Mouse (Mus musculus): Measurements from ENCODE around the gene Dnah7a.
"Not testable (repeated sequence)": the region's sequence is repeated elsewhere in the genome, so short reads cannot be mapped to it uniquely, and the experiment has no call there.

Dnah7a gene

GRCm38 (mm10) chr1:53706431-53707361 is at the start of gene Dnah7a:
Dnah7a (minus strand) TSS chr1:53706784.
- peak; percentile 53 for DNase-seq

GRCm38 (mm10) chr1:53753501-53753900 is 46.9 kb upstream of the Dnah7a start:
- DNase-seq = not testable (repeated sequence)

GRCm38 (mm10) chr1:53751144-53751543 is 44.6 kb upstream of the Dnah7a start:
- DNase-seq = no peak

DNA sequence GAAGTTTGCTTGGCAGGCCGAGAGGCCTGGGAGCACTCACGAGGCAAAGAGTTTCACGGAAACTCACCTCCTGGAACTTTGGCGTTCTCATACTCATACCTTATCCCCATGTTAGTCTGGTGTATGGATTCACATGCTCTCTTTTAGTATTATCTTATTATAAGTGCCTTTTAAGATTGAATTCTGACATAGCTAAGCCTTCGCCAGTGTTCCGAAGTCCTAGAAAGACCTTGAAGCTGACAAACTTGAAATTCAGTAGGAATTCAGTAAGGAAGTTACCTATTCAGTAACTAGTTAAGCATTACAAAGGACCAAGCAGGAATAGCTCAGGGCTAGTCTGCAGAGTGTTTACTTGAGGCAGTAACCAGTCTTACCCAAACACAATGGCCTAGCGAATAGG is 44.1 kb upstream of the Dnah7a start:
- not testable (repeated sequence) for DNase-seq

DNA sequence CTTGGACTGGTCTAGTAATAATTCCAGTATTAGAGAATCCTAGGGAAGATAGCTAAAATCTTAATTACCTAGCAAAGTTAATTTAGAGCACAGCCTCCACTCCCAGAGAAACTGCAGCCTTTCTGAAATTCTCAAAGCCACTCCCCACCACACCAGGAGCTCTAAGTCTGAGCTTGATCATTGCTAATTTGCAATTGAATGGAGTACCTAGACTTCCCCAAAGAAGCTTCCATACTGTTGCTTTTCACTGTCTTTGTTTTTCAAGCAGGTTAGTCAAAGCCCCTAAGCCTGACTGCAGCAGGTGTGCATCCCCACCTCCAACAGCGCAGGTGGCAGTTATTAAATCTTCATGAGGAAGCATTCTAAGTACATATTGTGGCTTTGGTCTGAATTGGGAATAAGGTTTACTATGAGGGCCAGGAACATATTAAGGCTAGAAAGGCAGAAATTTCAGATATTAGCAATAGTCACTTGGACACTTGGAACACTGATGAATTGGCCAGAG is 43.3 kb upstream of the Dnah7a start:
- not testable (repeated sequence) for DNase-seq

DNA sequence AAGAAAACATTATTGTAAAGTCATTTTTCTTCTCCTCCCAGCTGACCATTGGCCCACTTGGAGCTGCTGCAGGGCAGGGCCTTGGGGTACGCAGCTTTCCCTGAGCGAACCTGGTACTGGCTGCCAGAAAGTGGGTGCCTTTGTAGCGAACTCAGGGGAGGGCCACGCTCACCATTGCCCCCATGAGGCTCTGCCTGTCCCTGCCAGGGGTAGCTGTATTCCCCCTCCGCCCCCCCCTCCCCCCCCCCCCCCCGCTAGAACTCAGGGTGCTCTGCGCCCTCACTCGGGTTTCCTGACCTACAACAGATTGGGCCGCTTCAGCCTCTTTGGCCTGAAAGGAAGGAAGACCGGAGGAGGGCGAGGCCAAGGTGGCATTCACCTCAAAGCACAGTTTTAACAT is 42.0 kb upstream of the Dnah7a start:
- no peak for DNase-seq

DNA sequence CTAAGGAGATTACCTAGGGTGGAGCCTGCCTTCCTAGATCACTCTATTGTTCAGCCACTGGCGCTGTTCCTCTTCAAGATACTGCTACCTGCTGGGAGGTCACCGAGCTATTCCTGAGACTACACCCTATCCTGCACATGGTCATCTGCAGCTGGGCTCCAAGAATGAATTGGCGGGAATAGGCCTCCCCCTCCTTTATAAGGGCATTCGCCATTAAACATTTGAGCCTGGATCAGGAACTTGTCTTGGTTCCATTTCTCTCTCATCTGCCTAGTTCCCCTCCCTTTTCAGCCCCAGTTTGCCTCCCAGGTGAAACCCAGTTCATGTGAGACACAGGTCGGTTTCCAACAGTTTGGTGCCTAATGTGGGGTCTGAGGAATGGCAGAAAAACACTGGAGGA is 39.4 kb upstream of the Dnah7a start:
- no peak for DNase-seq

- DNase-seq = no peak
Measured at GRCm38 (mm10) chr1:53741742-53742458, 35.3 kb upstream of the Dnah7a start.

- DNase-seq = no peak
Measured at GRCm38 (mm10) chr1:53740777-53741336, 34.3 kb upstream of the Dnah7a start.

- not testable (repeated sequence) for DNase-seq
Measured at GRCm38 (mm10) chr1:53740077-53740776, 33.6 kb upstream of the Dnah7a start.

GRCm38 (mm10) chr1:53736583-53736982 is 30.0 kb upstream of the Dnah7a start:
- DNase-seq = no peak

GRCm38 (mm10) chr1:53728489-53729225 is 22.1 kb upstream of the Dnah7a start:
- DNase-seq = no peak

GRCm38 (mm10) chr1:53726883-53727282 is 20.3 kb upstream of the Dnah7a start:
- DNase-seq = no peak

DNA sequence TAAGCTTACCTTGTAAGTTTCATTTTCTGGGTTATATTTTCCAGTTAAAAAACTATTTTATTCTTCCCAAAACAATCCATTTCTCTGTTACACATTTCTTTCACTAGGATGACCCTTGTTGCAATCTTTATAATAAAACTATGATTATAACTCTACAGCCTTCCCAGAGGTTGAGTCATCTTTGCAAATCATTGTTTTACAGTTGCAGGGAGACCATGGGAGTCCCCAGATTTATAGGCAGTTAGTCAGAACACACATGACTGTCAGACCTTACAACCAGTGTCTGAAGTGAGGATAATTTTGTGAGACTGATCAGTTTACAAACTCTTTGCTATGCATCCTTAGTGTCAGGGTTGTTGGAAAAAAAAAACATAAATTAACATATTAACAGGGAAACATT is 14.8 kb upstream of the Dnah7a start:
- no peak for DNase-seq

GRCm38 (mm10) chr1:53720601-53721351 is 14.2 kb upstream of the Dnah7a start:
- DNase-seq = no peak

GRCm38 (mm10) chr1:53715966-53716515 is 9.5 kb upstream of the Dnah7a start:
- DNase-seq = no peak

DNA sequence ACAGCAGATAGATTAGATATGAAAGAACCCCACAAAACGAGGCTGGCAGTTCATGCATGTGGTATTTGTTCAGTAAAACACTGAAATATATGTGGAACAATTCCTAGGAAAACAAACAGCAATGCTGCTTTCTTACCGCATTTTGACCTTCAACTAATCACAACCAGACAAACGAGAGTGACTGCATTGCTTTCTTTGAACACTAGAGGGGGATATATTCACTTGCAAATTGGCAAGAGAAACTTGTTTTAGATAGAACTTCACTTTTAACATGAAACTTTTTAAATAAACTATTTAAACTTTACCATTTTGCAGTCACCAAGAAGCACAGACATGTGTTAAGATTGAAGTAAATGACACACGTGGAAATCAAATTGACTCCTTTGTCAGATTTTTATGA is 8.9 kb upstream of the Dnah7a start:
- no peak for DNase-seq

DNA sequence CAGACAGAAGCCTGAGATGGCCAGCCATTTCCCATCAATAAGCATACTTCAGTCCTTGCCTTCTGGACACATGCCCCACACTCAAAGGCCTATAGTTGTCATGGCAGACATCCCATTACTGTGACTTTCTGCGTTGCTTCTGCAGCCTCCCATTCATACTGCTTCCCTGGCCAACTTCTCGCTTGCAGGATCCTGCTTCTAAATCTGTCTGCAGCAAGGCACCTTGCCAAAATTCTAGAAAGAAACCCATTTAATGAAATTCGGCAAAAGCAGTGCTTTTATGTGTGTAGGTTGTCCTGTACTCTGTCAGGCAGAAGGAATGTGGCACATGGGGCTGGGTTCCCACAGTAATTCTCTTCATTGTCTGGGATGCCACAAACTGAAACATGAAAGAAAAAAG is 6.8 kb upstream of the Dnah7a start:
- not testable (repeated sequence) for DNase-seq

- no peak for DNase-seq
Measured at GRCm38 (mm10) chr1:53711069-53711468, 4.5 kb upstream of the Dnah7a start.

DNA sequence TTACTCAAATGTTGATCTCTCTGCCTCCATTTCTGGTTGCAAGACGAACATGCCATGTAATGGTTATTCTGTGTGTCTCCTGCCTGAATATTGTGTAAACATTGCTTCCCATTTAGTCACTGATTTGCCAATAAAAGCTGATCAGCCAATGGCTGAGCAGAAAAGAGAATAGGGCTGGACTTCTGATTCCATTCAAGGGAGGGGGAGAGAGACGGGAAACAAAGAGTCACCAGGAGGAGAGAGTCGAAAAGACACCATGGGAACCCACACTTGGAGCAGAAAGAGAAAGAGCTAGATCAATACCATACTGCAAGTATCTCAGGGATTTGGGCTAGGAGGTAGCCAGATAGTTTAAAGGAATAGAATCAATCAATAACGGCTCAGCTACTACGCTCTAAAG is 3.0 kb upstream of the Dnah7a start:
- not testable (repeated sequence) for DNase-seq

DNA sequence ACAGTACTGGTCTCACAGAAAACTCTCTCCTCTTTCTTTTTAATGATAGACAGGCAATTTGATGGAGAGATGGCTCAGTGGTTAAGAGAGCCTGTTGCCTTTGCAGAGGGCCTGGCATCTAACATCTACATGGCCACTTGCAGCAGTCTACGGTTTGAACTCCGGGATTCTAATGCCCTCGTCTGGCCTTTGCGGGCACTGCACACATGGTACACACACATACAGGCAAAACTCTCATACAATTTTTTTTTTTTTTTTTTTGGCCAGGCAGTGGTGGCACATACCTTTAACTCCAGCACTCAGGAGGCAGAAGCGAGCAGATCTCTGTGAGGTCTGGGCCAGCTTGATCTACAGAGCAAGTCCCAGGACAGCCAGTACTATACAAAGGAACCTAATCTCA is 2.4 kb downstream of the Dnah7a start:
- no peak for DNase-seq
